Comparison of ENCODE assay signal across 25 mouse cellular contexts in the genomic region with DNA sequence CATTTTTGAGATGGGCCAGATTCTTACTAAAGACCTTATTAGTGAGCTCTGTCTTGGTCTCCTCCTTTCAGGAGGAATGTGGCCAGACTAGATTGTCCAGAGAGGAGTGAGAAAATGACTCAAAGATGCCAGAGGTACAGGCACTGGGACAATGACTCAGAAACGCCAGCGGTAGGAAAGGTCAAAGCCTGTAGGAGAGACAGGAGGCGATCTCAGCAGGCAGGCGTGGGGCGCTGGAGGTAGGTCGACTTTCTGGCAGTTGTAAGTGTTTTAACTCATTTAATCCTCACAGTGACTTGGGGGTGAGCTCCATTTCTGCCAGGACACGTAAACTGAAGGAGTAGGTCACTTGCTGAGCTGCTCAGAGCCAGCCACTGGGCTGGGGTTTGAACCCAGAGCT. TPM values are rescaled to one million over a fixed set of nuclear protein-coding genes. Genes with fewer than 3 reads are reported as not detected.
DNase-seq lines count a peak whose midpoint lies in the region; ATAC-seq and TF ChIP-seq lines count a peak whose summit lies in the region.
"Had no signal": no experiment of that assay in that cellular context is flagged by ENCODE, and none has a peak within 500 bp of the region (broad histone marks: within the 10 kb centered on the region; RNA-seq: fewer than 3 reads in every experiment).

No protein-coding gene starts in this region.

- H3K36me3 ChIP-seq in ES-E14 (ENCODE audit: control insufficient read depth, insufficient read depth, low read length, poor library complexity, severe bottlenecking), result no peaks in the 10 kb centered on the region
- H3K36me3 ChIP-seq in limb, embryonic 10.5 days, result no peaks in the 10 kb centered on the region
- H3K36me3 ChIP-seq: heart, embryonic 12.5 days; neural tube, embryonic 15.5 days had no signal

- 0 out of 2 replicates have a peak overlapping the region, but pooled peaks have one; percentile 10 for H3K27ac ChIP-seq in ES-E14 (ENCODE audit: insufficient read depth, low read depth, low read length, poor library complexity, severe bottlenecking)
- H3K27ac ChIP-seq in limb, embryonic 10.5 days, result peak overlapping the region; percentile 40; the same call in 1 of the 2 replicates
- H3K27ac ChIP-seq: hindbrain, postnatal 0 days; layer of hippocampus, adult 2 months; neural tube, embryonic 15.5 days had no signal

- H3K4me1 ChIP-seq in ES-E14 (ENCODE audit: control insufficient read depth in 2 of 2, insufficient read depth in 2 of 2, low read length in 2 of 2, poor library complexity in 1 of 2), result no peaks in the 10 kb centered on the region
- H3K4me1 ChIP-seq in limb, embryonic 10.5 days, result peaks cover 25% of the 10 kb centered on the region
- H3K4me1 ChIP-seq: heart, embryonic 12.5 days had no signal

- DNase-seq in embryo, embryonic 10 days (ENCODE audit: low spot score), result peak; percentile 8
- no peak for DNase-seq in embryo, embryonic 9.5 days (ENCODE audit: extremely low spot score)
- no peak for DNase-seq in ES-E14 (ENCODE audit: low read depth, low spot score)
- DNase-seq in brain, adult 2 months (ENCODE audit: low read depth, low spot score), result peak; percentile 40
- DNase-seq in limb, embryonic 10.5 days (ENCODE audit: low spot score), result no peak
- no peak for DNase-seq in spleen, adult 12 weeks (ENCODE audit: low spot score)
- DNase-seq: cerebellum, postnatal 10 days; embryo, embryonic 11 days; gastrocnemius, postnatal 36 days; heart, postnatal 36 days; kidney, postnatal 10 days; lung, adult 18-20 months; lung, postnatal 36 days; right cerebral cortex, postnatal 25 days; thymus, adult 2 months had no signal

- in situ Hi-C loops in ES-E14 (cut with MboI; ENCODE audit: low sequenced_read_pairs in 2 of 2, unreplicated experiment in 2 of 2), result no loop called here

- no peaks in the 10 kb centered on the region for H3K9me3 ChIP-seq in ES-E14 (ENCODE audit: control insufficient read depth, insufficient read depth, low read depth, low read length)
- no peaks in the 10 kb centered on the region for H3K9me3 ChIP-seq in limb, embryonic 10.5 days (replicated peaks)
- H3K9me3 ChIP-seq: heart, embryonic 12.5 days; neural tube, embryonic 15.5 days had no signal

- WGBS in limb, embryonic 10.5 days, result 45% methylated on average over 7 of the region's 7 CpGs

- H3K9ac ChIP-seq in ES-E14 (ENCODE audit: insufficient read depth, low read depth, low read length, poor library complexity, severe bottlenecking), result no peak overlapping the region
- H3K9ac ChIP-seq: heart, embryonic 12.5 days; neural tube, embryonic 15.5 days had no signal

- H3K4me3 ChIP-seq in ES-E14 (ENCODE audit: insufficient read depth in 1 of 2, low read depth in 1 of 2, low read length in 2 of 2, poor library complexity in 1 of 2, severe bottlenecking in 1 of 2), result no peak overlapping the region
- no peak overlapping the region for H3K4me3 ChIP-seq in limb, embryonic 10.5 days
- H3K4me3 ChIP-seq: heart, embryonic 12.5 days; layer of hippocampus, adult 2 months; neural tube, embryonic 15.5 days had no signal

- no peak for ATAC-seq in cerebellum, adult (ENCODE audit: insufficient number of reproducible peaks, low FRiP score, low TSS enrichment)
- ATAC-seq: forebrain, embryonic 14.5 days; hindbrain, postnatal 0 days had no signal

- no peaks in the 10 kb centered on the region for H3K27me3 ChIP-seq in limb, embryonic 10.5 days (ENCODE audit: low read depth, poor library complexity, severe bottlenecking)

TF ChIP-seq in ES-E14, 5 proteins besides CTCF, POLR2A, EP300 and RAD21:
- TF ChIP-seq CHD2 (IDR thresholded peaks at IDR 0.05; ENCODE audit: low read depth, low read length) (no peak), HCFC1 (IDR thresholded peaks at IDR 0.05; ENCODE audit: borderline replicate concordance, insufficient read depth, low read length) (no peak), ZNF384 (IDR thresholded peaks at IDR 0.05; ENCODE audit: low read depth, low read length) (no peak), MAFK (IDR thresholded peaks at IDR 0.05; ENCODE audit: insufficient read depth, low read depth, low read length) (no peak), ZC3H11A (IDR thresholded peaks at IDR 0.05; ENCODE audit: borderline replicate concordance, low read depth, low read length) (no peak)

RNA-seq across cellular contexts. Expression of a gene that starts 5.2 kb away (rescaled TPM):
- 5.0 and 5.2 TPM in 2 replicates for total RNA-seq in ES-E14 (2012; rRNA removed)
- 4.2 and 4.6 TPM in 2 replicates for polyA plus RNA-seq in limb, embryonic 10.5 days (2016; fragmentation: Nextera tagmentation; extraction: Ambion mirVana)

RNA-seq across cellular contexts. Expression of a gene that starts 18.8 kb away (rescaled TPM):
- 0.16 and 0.40 TPM in 2 replicates for total RNA-seq in ES-E14 (2012; rRNA removed)
- 6.3 and 12.2 TPM in 2 replicates for polyA plus RNA-seq in limb, embryonic 10.5 days (2016; fragmentation: Nextera tagmentation; extraction: Ambion mirVana)
- total RNA-seq: hindbrain, postnatal 0 days had no signal
- polyA plus RNA-seq: C2C12 had no signal

RNA-seq across cellular contexts. Expression of a gene that starts 20.6 kb away (rescaled TPM):
- total RNA-seq in ES-E14 (2012; rRNA removed), result 13.3 and 18.9 TPM in 2 replicates
- polyA plus RNA-seq in limb, embryonic 10.5 days (2016; fragmentation: Nextera tagmentation; extraction: Ambion mirVana), result 12.7 and 13.6 TPM in 2 replicates
- polyA plus RNA-seq: C2C12 had no signal

RNA-seq across cellular contexts. Expression of a gene that starts 50.7 kb away (rescaled TPM):
- 3.2 and 4.0 TPM in 2 replicates for total RNA-seq in ES-E14 (2012; rRNA removed)
- not detected in 2 replicates for polyA plus RNA-seq in limb, embryonic 10.5 days (2016; fragmentation: Nextera tagmentation; extraction: Ambion mirVana)
- total RNA-seq: hindbrain, postnatal 0 days; layer of hippocampus, adult 2 months; left cerebral cortex, postnatal 36 days had no signal
- polyA plus RNA-seq: C2C12; forebrain, embryonic 14.5 days; heart, embryonic 12.5 days; midbrain, embryonic 11.5 days had no signal

RNA-seq across cellular contexts. Expression of a gene that starts 57.4 kb away (rescaled TPM):
- total RNA-seq in ES-E14 (2012; rRNA removed), result 1.1 and 1.7 TPM in 2 replicates
- polyA plus RNA-seq in limb, embryonic 10.5 days (2016; fragmentation: Nextera tagmentation; extraction: Ambion mirVana), result 12.0 and 14.1 TPM in 2 replicates
- total RNA-seq: liver, adult 2 months had no signal
- polyA plus RNA-seq: C2C12; liver, adult 2 months had no signal

Comparison
In these comparisons a context has a peak if more than half of its experiments do, and no peak if none do; other contexts are left out.
1. DNase-seq: peak in embryo, embryonic 10 days (single experiment) and brain, adult 2 months (single experiment); none in embryo, embryonic 9.5 days (single experiment), ES-E14 (single experiment), limb, embryonic 10.5 days (single experiment) and spleen, adult 12 weeks (single experiment).